Mouse (Mus musculus): ENCODE measurements around the gene Ccdc88b. TPM values are rescaled to one million over a fixed set of nuclear protein-coding genes. Genes with fewer than 3 reads are reported as not detected.

The Ccdc88b gene
- polyA plus RNA-seq, 1 experiment = 55.2 TPM

- H3K4me3 ChIP-seq (replicated peaks) = no peak overlapping the region
Measured at GRCm38 (mm10) chr19:6830556-6831316, 27.3 kb downstream of the Ccdc88b start.

GRCm38 (mm10) chr19:6829870-6830555, 28.0 kb downstream of the Ccdc88b start:
- TF ChIP-seq GATA1 (IDR thresholded peaks at IDR 0.05; ENCODE audit: borderline replicate concordance, low read length) = no peak
- TF ChIP-seq FLI1 (IDR thresholded peaks at IDR 0.05; ENCODE audit: low read length) = no peak
- Histone ChIP-seq H3K9me3 (peaks cover 7% of the 10 kb centered on the region; the same call in 1 of the 2 replicates), H3K27me3 (replicated peaks) (no peaks in the 10 kb centered on the region), H3K4me1 (peaks cover 10% of the 10 kb centered on the region), H3K36me3 (replicated peaks; ENCODE audit: low read length) (peaks cover 77% of the 10 kb centered on the region), H3K4me3 (replicated peaks) (no peak overlapping the region)

More at GRCm38 (mm10) chr19:6830556-6831316, 27.3 kb downstream of the Ccdc88b start:
- TF ChIP-seq GATA1 (IDR thresholded peaks at IDR 0.05; ENCODE audit: borderline replicate concordance, low read length) (no peak), FLI1 (IDR thresholded peaks at IDR 0.05; ENCODE audit: low read length) (no peak)
- Histone ChIP-seq H3K27me3 (replicated peaks) (no peaks in the 10 kb centered on the region), H3K4me1 (peaks cover 10% of the 10 kb centered on the region), H3K36me3 (replicated peaks; ENCODE audit: low read length) (peaks cover 84% of the 10 kb centered on the region), H3K9me3 (peaks cover 7% of the 10 kb centered on the region; the same call in 1 of the 2 replicates)

DNA sequence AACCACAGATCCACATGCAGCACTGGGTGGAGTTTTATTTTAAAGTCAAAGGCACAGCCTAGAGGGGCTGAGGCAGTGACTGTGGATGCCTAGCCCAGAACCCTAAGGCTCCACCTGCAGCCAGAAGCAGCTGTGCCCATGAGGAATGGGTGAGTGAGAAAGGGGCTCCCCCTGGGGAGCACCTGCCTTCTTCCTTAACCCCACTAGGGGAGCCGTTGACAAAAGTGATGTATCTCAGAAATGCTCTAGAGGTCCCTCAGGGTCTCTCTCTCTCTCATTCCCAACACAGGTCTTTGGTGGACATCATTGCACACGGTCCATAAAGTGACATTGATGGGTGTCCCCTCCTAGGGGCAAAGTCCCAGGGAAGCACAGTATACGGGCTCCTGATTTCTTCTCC, 28.9 kb downstream of the Ccdc88b start:
- no peak for TF ChIP-seq FLI1 (IDR thresholded peaks at IDR 0.05; ENCODE audit: low read length)
- no peak for TF ChIP-seq GATA1 (IDR thresholded peaks at IDR 0.05; ENCODE audit: borderline replicate concordance, low read length)
- no peak overlapping the region for H3K4me3 ChIP-seq (replicated peaks)
- peaks cover 6% of the 10 kb centered on the region for H3K27me3 ChIP-seq (replicated peaks)
- H3K4me1 ChIP-seq = peaks cover 10% of the 10 kb centered on the region
- H3K36me3 ChIP-seq (replicated peaks; ENCODE audit: low read length) = peaks cover 67% of the 10 kb centered on the region
- peaks cover 7% of the 10 kb centered on the region; the same call in 1 of the 2 replicates for H3K9me3 ChIP-seq

- peaks cover 30% of the 10 kb centered on the region for H3K27me3 ChIP-seq (replicated peaks)
- H3K36me3 ChIP-seq (replicated peaks; ENCODE audit: low read length) = peaks cover 42% of the 10 kb centered on the region
- TF ChIP-seq GATA1 (IDR thresholded peaks at IDR 0.05; ENCODE audit: borderline replicate concordance, low read length) (no peak), FLI1 (IDR thresholded peaks at IDR 0.05; ENCODE audit: low read length) (no peak)
- peaks cover 10% of the 10 kb centered on the region for H3K4me1 ChIP-seq
- H3K4me3 ChIP-seq (replicated peaks) = no peak overlapping the region
- H3K9me3 ChIP-seq = peaks cover 7% of the 10 kb centered on the region; the same call in 1 of the 2 replicates
Measured at GRCm38 (mm10) chr19:6826601-6827000, 31.4 kb downstream of the Ccdc88b start.

- Histone ChIP-seq H3K4me3 (replicated peaks) (no peak overlapping the region), H3K9me3 (peaks cover 10% of the 10 kb centered on the region), H3K27me3 (replicated peaks) (peaks cover 41% of the 10 kb centered on the region), H3K36me3 (replicated peaks; ENCODE audit: low read length) (peaks cover 30% of the 10 kb centered on the region), H3K4me1 (peaks cover 10% of the 10 kb centered on the region)
- TF ChIP-seq GATA1 (IDR thresholded peaks at IDR 0.05; ENCODE audit: borderline replicate concordance, low read length) (no peak), FLI1 (IDR thresholded peaks at IDR 0.05; ENCODE audit: low read length) (no peak)
Measured at GRCm38 (mm10) chr19:6825384-6825783, 32.6 kb downstream of the Ccdc88b start.

DNA sequence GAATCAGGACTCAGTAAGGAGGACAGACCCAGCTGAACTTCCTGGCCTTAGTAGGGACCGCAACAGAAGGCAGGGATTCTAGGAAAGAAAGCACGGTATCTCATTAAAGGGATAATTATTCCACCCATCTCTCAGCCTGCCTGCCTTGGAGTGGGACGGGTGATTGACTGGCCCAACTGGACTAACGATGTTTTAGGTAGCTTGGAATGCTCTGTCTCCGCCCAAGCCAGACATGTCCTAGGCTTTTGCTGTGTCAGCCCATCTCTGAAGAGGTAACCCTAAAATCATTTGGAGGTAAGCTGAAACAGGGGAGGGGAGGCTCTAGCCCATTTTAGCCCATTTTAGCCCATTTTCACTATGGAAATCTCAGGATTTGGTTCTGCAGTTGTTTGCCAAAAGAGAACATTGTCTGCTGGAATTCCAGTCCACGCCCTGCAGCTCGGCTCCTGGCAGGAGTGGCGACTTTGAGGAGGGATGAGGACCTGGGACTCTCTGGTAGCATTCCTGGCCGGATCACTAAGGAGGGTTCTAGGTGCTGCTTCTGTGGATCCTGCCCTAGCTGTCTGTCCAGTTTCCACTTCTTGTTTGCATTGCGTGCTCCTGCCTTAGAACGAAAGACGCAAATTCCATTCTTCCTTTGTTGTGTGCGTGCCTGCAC, 37.3 kb downstream of the Ccdc88b start:
- H3K27me3 ChIP-seq (replicated peaks) = peaks cover 62% of the 10 kb centered on the region
- no peaks in the 10 kb centered on the region for H3K36me3 ChIP-seq (replicated peaks; ENCODE audit: low read length)

DNA sequence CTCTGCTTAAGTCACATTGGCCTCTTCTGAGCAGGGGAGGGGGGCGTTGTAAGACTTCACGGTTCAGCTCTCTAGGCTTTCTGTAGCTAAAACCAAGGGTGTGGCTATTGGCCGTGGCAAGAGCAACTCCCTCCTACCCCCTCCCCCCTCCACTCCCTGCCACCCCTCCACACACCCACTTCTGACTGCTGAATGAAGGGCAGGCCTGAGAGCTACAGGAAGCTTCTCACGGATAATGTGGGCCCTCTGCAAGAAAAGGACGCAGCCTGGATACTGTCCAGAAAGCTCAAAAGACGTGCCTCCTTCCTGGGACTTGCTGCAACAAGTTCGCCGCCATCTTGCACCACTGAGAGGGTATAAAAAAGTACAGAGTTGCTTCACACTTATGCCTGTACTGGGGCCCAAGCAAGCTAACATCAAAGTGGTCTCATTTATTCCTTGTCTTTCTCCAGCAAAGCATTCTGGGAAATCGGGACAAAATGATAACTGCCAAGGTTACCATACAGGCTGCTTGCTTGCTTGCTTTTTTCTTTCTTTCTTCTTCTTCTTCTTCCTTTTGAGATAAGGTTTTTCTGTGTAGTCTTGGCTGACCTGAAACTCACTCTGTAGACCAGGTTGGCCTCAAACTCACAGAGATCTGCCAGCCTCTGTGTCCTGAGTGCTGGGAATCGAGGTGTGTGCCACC, 38.7 kb downstream of the Ccdc88b start:
- TF ChIP-seq FLI1 (IDR thresholded peaks at IDR 0.05; ENCODE audit: low read length) (no peak), GATA1 (IDR thresholded peaks at IDR 0.05; ENCODE audit: borderline replicate concordance, low read length) (no peak)
- Histone ChIP-seq H3K9me3 (peaks cover 40% of the 10 kb centered on the region), H3K36me3 (replicated peaks; ENCODE audit: low read length) (no peaks in the 10 kb centered on the region), H3K4me3 (replicated peaks) (no peak overlapping the region), H3K27me3 (replicated peaks) (peaks cover 70% of the 10 kb centered on the region), H3K4me1 (peaks cover 12% of the 10 kb centered on the region)

More for the DNA sequence above, 37.3 kb downstream of the Ccdc88b start:
- H3K4me1 ChIP-seq = peaks cover 12% of the 10 kb centered on the region
- peaks cover 27% of the 10 kb centered on the region for H3K9me3 ChIP-seq
- TF ChIP-seq FLI1 (IDR thresholded peaks at IDR 0.05; ENCODE audit: low read length) (no peak), GATA1 (IDR thresholded peaks at IDR 0.05; ENCODE audit: borderline replicate concordance, low read length) (no peak)
- H3K4me3 ChIP-seq (replicated peaks) = no peak overlapping the region

- no peak overlapping the region for H3K4me3 ChIP-seq (replicated peaks)
- no peaks in the 10 kb centered on the region for H3K36me3 ChIP-seq (replicated peaks; ENCODE audit: low read length)
- peaks cover 38% of the 10 kb centered on the region for H3K27me3 ChIP-seq (replicated peaks)
- H3K9me3 ChIP-seq = peaks cover 40% of the 10 kb centered on the region
- peaks cover 12% of the 10 kb centered on the region for H3K4me1 ChIP-seq
- TF ChIP-seq FLI1 (IDR thresholded peaks at IDR 0.05; ENCODE audit: low read length) (no peak), GATA1 (IDR thresholded peaks at IDR 0.05; ENCODE audit: borderline replicate concordance, low read length) (no peak)
Measured at GRCm38 (mm10) chr19:6814958-6815357, 43.1 kb downstream of the Ccdc88b start.

GRCm38 (mm10) chr19:6814366-6814765, 43.6 kb downstream of the Ccdc88b start:
- no peaks in the 10 kb centered on the region for H3K36me3 ChIP-seq (replicated peaks; ENCODE audit: low read length)
- peaks cover 38% of the 10 kb centered on the region for H3K27me3 ChIP-seq (replicated peaks)
- H3K4me1 ChIP-seq = peaks cover 9% of the 10 kb centered on the region
- H3K9me3 ChIP-seq = peaks cover 40% of the 10 kb centered on the region
- no peak for TF ChIP-seq FLI1 (IDR thresholded peaks at IDR 0.05; ENCODE audit: low read length)
- no peak for TF ChIP-seq GATA1 (IDR thresholded peaks at IDR 0.05; ENCODE audit: borderline replicate concordance, low read length)
- H3K4me3 ChIP-seq (replicated peaks) = no peak overlapping the region

Other genes with a start within 250 kb of the Ccdc88b start
- 32.8 and 44.2 TPM in 2 replicates for gene Rps6ka4, start 17.6 kb downstream of the Ccdc88b start, polyA plus RNA-seq (2012; ENCODE audit: insufficient read depth, low replicate concordance)
- gene Trmt112, start 51.5 kb upstream of the Ccdc88b start, polyA plus RNA-seq (2012; ENCODE audit: insufficient read depth, low replicate concordance) = 107 and 147 TPM in 2 replicates
- 209 and 955 TPM in 2 replicates for gene Prdx5, start 51.9 kb upstream of the Ccdc88b start, polyA plus RNA-seq (2012; ENCODE audit: insufficient read depth, low replicate concordance)
- 56.1 and 76.3 TPM in 2 replicates for gene Esrra, start 63.6 kb upstream of the Ccdc88b start, polyA plus RNA-seq (2012; ENCODE audit: insufficient read depth, low replicate concordance)
- gene Catsperz, start 67.2 kb upstream of the Ccdc88b start, polyA plus RNA-seq (2012; ENCODE audit: insufficient read depth, low replicate concordance) = 0.83 TPM in 1 of 2 replicates, not detected in the other
- 0.08 TPM in 1 of 2 replicates, not detected in the other for gene Kcnk4, start 76.3 kb upstream of the Ccdc88b start, polyA plus RNA-seq (2012; ENCODE audit: insufficient read depth, low replicate concordance)
- 108 and 197 TPM in 2 replicates for gene Bad, start 83.7 kb upstream of the Ccdc88b start, polyA plus RNA-seq (2012; ENCODE audit: insufficient read depth, low replicate concordance)
- 112 and 118 TPM in 2 replicates for gene Gpr137, start 84.3 kb upstream of the Ccdc88b start, polyA plus RNA-seq (2012; ENCODE audit: insufficient read depth, low replicate concordance)
- 310 and 626 TPM in 2 replicates for gene Ppp1r14b, start 116.8 kb upstream of the Ccdc88b start, polyA plus RNA-seq (2012; ENCODE audit: insufficient read depth, low replicate concordance)
- gene Plcb3, start 118.3 kb upstream of the Ccdc88b start, polyA plus RNA-seq (2012; ENCODE audit: insufficient read depth, low replicate concordance) = 39.2 and 49.3 TPM in 2 replicates
- gene Fkbp2, start 122.3 kb upstream of the Ccdc88b start, polyA plus RNA-seq (2012; ENCODE audit: insufficient read depth, low replicate concordance) = 154 and 460 TPM in 2 replicates
- gene Vegfb, start 129.4 kb upstream of the Ccdc88b start, polyA plus RNA-seq (2012; ENCODE audit: insufficient read depth, low replicate concordance) = 68.5 and 73.8 TPM in 2 replicates
- gene Dnajc4, start 134.4 kb upstream of the Ccdc88b start, polyA plus RNA-seq (2012; ENCODE audit: insufficient read depth, low replicate concordance) = 19.1 and 20.6 TPM in 2 replicates
- gene Nudt22, start 137.9 kb upstream of the Ccdc88b start, polyA plus RNA-seq (2012; ENCODE audit: insufficient read depth, low replicate concordance) = 6.7 and 9.1 TPM in 2 replicates
- gene Trpt1, start 137.9 kb upstream of the Ccdc88b start, polyA plus RNA-seq (2012; ENCODE audit: insufficient read depth, low replicate concordance) = 0.57 TPM in 1 of 2 replicates, not detected in the other
- 5,058 and 7,219 TPM in 2 replicates for gene Fermt3, start 161.3 kb upstream of the Ccdc88b start, polyA plus RNA-seq (2012; ENCODE audit: insufficient read depth, low replicate concordance)
- 29.9 and 116 TPM in 2 replicates for gene Stip1, start 181.8 kb upstream of the Ccdc88b start, polyA plus RNA-seq (2012; ENCODE audit: insufficient read depth, low replicate concordance)
- gene Macrod1, start 198.6 kb upstream of the Ccdc88b start, polyA plus RNA-seq (2012; ENCODE audit: insufficient read depth, low replicate concordance) = 9.2 and 14.0 TPM in 2 replicates
- not detected in 2 replicates for gene Flrt1, start 247.5 kb upstream of the Ccdc88b start, polyA plus RNA-seq (2012; ENCODE audit: insufficient read depth, low replicate concordance)